Mouse (Mus musculus): ENCODE results near the gene Msi2.

Gene Msi2

DNA sequence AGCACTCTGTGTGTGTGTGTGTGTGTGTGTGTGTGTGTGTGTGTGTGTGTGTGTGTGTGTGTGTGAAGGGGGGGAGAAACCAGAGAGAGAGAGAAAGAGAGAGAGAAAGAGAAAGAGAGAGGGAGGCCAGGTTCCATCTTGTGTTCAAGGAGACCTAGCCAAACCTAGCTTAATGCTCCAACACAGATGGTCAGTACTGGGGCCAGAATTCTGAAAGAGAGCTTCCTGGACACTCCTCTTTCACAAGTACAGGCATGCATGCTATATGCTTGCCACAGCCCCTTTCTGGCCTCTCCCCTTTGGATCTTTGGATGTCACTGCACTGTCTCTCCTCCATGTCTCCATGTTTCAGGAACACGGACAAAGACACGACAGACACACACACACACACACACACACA is 41.7 kb downstream of the Msi2 start:
- DNase-seq (ENCODE audit: low spot score): no peak

- no peak for DNase-seq (ENCODE audit: low spot score)
Observed at GRCm38 (mm10) chr11:88675526-88676353, 42.6 kb downstream of the Msi2 start.

- no peak for DNase-seq (ENCODE audit: low spot score)
Observed at GRCm38 (mm10) chr11:88674075-88674474, 44.2 kb downstream of the Msi2 start.

DNA sequence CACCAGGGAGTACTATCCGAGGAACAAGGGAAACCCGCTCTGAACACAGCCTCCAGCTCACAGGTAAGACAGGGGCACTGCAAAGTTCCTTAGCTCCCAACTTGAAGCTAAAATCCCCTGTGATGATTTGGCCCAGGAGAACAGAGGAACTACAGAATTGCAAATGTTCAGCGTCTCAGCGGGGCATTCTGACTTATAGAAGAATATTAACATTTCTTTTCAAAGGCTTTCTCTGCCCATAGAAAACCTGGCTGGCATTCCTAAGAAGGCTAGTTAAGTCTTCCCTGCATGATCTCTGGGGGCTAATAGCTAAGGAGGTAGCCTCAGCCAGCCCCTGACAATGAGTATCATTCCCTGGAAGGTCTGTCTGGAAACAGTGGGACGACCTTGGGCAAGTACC is 47.4 kb downstream of the Msi2 start:
- no peak for DNase-seq (ENCODE audit: low spot score)

- DNase-seq (ENCODE audit: low spot score): no peak
Observed at GRCm38 (mm10) chr11:88669106-88669505, 49.2 kb downstream of the Msi2 start.

- no peak for DNase-seq (ENCODE audit: low spot score)
Observed at GRCm38 (mm10) chr11:88668345-88668744, 50.0 kb downstream of the Msi2 start.

- no peak for DNase-seq (ENCODE audit: low spot score)
Observed at GRCm38 (mm10) chr11:88665799-88666198, 52.5 kb downstream of the Msi2 start.

DNA sequence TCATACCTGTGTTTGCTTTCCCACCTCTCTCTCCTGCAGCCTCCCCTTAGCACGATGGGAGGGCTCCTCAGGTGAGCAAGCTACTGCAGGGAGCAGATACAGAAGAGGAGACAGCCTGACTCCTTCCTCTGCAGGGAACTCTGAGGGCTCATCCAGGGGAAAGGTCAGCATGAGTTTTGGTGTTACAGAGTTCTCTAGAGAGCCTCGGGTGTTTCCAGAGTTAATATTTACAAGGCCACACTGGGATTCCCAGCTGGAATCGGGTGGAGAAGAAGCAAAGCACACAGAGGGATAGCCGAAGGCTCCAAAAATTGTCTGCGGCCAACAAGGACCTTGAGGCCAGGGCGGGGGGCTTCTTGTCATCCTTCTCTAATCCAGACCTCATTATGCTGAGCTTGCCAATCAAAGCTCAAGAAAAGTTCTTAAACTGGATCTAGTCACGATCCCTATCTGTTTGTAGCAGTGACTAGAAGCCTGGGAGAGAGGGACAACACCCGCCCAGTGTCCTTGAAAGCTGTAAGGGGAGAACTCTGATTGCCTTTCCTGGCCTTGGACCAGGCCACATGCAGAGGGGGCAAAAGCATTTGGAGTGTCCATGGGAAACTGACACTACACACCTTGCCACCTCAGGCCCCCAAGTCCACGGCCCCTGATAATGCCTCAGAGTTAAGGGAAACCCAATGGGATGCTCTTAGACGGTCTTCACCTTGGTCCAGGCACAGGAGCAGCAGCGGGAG is 56.7 kb downstream of the Msi2 start:
- no peak for DNase-seq (ENCODE audit: low spot score)

DNA sequence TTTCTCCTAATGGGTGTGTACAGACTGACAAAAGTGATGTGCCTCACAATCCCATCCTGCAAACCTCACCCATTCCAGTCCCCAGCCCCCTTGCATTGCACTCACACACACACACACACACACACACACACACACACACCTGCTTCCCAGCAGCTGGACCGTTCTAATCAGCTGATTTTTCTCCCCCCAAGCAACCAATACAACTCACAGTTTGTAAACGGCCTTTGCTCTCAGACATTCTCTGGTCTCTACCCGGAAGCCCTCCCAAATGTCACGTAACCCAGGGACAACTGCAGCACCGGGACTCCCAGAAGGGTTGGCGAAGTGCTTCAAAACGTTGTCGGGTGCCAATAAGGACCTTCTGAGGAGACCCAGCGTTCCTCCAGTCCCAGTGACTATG is 57.9 kb downstream of the Msi2 start:
- DNase-seq (ENCODE audit: low spot score): no peak

- no peak for DNase-seq (ENCODE audit: low spot score)
Observed at GRCm38 (mm10) chr11:88658926-88659325, 59.4 kb downstream of the Msi2 start.

- DNase-seq (ENCODE audit: low spot score): no peak
Observed at GRCm38 (mm10) chr11:88655786-88656185, 62.5 kb downstream of the Msi2 start.

GRCm38 (mm10) chr11:88655214-88655566 is 63.1 kb downstream of the Msi2 start:
- DNase-seq (ENCODE audit: low spot score): no peak

DNA sequence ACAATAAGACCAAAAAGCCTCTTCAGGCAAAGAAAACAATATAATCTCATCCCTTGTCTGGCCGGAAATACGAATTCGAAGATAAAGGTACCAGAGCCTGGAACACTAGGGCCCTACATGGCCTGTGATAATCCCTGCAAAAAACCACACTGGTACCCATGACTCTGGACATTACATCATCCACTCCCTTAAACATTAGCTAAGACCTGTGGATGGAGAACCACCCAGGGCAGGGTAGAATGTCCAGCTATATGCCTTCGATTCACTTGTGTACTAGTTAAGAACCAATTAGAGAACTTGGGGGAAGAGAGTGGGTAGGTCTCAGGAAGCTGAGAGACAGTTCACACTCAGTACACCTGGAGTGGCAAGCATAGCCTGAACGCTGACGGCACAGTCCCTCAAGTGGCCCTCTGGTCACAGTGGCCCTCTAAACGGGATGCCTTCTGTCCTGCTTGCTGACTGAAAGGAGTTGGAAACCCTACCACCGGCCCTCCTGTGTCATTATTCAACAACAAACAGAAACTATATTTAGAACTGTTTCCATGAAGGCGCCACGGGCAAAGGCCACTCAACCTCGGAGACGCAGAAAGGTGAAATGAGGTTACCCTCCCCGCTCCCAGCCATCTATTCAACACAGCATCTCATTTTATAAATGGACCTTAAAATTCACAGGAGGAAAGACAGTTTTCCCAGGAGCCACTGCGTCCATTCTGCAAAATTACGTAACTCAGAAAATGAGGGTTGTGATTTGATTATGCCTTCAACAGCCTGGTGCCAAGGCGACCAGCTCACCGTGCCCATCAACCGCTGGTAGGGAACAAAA is 63.7 kb downstream of the Msi2 start:
- peak; percentile 36 for DNase-seq (ENCODE audit: low spot score)

DNA sequence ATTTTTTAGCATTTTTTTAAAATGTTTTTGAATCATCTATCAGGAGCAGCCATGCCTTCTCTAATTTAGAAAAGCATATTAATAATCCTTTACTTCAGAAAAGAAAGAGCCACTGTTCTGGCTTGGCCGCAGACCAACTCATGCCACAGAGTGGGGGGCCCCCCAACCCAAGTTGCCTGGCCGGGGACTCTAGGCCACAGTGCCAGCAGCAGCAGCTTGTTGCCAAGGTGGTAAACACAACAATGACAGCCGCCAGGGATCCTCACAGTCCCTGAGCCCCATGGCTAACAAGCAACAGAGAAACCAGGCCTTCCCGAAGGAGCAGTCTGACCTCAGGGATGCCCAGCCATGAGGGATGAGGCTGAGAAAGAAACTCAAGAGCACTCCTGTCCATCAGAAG is 68.0 kb downstream of the Msi2 start:
- peak; percentile 37 for DNase-seq (ENCODE audit: low spot score)

GRCm38 (mm10) chr11:88649009-88649408 is 69.3 kb downstream of the Msi2 start:
- no peak for DNase-seq (ENCODE audit: low spot score)

DNA sequence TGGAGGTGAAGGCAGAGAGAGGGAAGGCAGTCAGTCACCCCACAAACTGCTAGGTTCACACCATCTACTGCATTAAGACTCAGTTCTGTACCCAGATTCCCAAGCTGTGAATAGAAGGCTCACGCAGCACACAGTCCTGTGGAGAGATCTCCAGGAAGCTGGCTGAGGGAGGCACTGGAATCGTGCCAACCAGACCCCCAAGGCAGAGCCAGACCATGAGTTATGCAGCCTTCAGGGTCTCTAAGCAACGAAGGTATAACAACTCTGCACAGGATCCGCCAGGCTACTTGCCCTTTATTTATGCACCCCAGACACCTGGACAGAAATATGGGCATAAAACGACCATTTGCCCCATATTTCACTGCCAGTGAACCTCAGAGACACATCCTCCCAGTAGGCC is 69.9 kb downstream of the Msi2 start:
- no peak for DNase-seq (ENCODE audit: low spot score)

- DNase-seq (ENCODE audit: low spot score): no peak
Observed at GRCm38 (mm10) chr11:88646493-88646892, 71.8 kb downstream of the Msi2 start.

DNA sequence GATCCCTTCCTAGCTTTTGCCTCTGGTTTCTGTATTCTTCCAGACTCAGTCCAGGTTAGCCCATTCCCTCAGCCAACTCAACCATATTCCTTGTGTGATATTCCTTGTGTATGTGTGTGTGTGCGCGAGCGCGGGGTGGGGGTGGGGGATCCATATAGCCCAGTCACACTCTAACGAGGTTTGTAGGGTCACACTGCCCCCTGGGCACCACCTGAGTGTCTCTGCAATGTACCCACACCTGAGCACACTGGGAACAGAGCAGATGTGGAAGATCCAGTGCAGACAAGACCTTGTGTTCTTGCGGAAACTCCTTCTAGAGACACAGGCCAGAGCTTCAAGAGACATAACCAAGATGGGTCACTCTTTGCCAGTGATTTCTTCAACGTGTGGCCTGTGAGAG is 72.5 kb downstream of the Msi2 start:
- no peak for DNase-seq (ENCODE audit: low spot score)

DNA sequence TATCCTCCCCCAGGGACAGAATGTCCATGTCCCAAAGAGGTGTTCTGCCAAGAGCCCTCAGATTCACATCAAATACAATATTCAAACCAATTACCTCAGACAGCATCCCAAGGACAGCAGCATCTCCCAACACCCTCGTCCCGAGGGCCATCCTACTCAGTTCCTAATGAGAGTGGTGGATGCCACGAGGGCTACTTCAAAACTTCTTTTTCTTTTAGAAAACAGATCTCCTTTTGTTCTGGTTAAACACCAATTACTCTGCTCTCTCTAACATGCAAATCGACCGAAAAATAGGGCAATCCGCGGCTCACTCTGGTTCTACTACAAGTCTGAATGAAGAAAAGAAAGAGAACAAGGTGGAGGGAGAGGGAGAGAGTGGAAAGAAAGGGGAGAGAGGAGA is 73.6 kb downstream of the Msi2 start:
- DNase-seq (ENCODE audit: low spot score): no peak

DNA sequence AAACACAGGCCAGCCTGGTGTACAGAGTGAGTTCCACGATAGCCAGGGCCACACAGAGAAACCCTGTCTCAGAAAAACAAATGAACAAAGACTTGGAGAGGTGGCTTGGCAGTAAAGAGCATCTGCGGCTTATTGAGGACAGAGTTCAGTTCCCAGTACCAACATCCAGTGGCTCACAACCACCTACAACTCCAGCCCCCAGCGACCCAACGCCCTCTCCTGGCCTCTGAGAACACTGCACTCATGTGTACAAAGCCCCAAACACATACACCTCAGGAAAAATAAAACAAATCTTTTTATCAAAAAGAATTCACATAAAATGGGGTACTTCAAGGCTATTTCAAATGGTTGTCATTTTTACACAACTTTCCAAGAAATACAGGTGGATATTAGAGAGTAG is 78.5 kb downstream of the Msi2 start:
- no peak for DNase-seq (ENCODE audit: low spot score)

- no peak for DNase-seq (ENCODE audit: low spot score)
Observed at GRCm38 (mm10) chr11:88638936-88639542, 79.3 kb downstream of the Msi2 start.

- no peak for DNase-seq (ENCODE audit: low spot score)
Observed at GRCm38 (mm10) chr11:88638254-88638653, 80.1 kb downstream of the Msi2 start.

All from left cerebral cortex, adult 11 months (tissue).